Mouse (Mus musculus) c-Kit-positive CD71-negative TER-119-negative erythroid progenitor cells, embryonic 14.5 days (primary cell): ENCODE measurements at regions not wholly inside any gene's neighbourhood (a gene's known extent, or its start where the extent isn't known, plus 50 kb on each side); places are given as distances from the start of the nearest gene placed in this dataset.
"Not testable (repeated sequence)": the region's sequence is repeated elsewhere in the genome, so short reads cannot be mapped to it uniquely, and the experiment has no call there.

Experiments used
- DNase-seq: peaks from one replicate; pipeline ENCODE4 v3.0.0-alpha.2; 2013; ENCODE audit warnings: low read depth

- no peak for DNase-seq
These were observed 181.1 kb upstream of the Pmfbp1 start for GRCm38 (mm10) chr8:109312731-109313130.

- no peak for DNase-seq
These were observed 172.9 kb upstream of the Pmfbp1 start for GRCm38 (mm10) chr8:109320955-109321354.

GRCm38 (mm10) chr8:109323351-109323750 is 170.5 kb upstream of the Pmfbp1 start:
- DNase-seq: no peak

GRCm38 (mm10) chr8:109324241-109324640 is 169.6 kb upstream of the Pmfbp1 start:
- no peak for DNase-seq

DNA sequence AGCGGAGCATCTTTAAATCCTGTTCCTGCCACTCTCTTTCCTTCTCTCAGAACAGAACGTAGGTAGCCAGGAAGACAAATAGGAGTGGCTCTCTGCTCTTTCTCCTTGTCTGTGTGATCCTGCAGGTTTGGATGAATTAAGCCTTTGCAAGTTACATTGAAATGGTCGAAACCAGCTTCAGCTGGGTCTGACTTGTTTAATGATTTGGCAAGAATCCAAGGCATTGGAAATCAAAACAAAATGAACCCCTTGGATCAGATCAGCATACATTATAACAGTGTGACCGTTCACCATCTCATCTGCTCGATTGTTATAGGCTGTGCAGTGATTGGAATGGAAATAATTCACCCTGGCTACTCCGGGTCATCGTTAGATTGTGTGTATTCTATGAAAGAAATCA is 157.6 kb upstream of the Pmfbp1 start:
- DNase-seq: no peak

DNA sequence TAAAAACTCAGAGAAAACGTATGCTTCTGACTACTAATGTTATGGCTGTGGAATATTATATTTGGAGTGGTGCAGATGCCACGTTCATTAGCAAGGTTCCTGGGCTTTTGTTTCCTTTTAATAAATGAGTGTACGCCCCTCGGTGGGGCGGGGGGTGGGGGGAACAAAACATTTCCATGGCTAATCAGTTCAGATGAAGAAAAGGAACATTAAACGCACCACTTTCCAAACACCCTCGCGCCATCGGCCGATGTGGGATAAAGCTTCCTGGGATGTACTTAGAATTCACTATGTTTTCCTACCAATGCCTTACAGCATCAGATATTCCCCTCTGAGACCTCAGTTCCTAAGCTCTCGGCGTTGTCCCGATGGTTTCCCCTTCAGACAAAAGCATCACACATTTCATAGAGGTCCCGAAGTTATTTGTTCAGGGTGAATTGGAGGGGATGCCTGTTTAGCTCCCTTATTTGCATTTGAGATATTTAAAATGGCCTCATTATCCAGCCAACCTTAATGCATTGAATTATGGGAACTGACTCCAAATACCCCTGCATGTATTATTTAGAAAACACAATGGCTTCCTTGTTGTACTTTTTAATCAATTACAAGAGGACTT is 155.5 kb upstream of the Pmfbp1 start:
- DNase-seq: no peak

GRCm38 (mm10) chr8:109340647-109341046 is 153.2 kb upstream of the Pmfbp1 start:
- not testable (repeated sequence) for DNase-seq

DNA sequence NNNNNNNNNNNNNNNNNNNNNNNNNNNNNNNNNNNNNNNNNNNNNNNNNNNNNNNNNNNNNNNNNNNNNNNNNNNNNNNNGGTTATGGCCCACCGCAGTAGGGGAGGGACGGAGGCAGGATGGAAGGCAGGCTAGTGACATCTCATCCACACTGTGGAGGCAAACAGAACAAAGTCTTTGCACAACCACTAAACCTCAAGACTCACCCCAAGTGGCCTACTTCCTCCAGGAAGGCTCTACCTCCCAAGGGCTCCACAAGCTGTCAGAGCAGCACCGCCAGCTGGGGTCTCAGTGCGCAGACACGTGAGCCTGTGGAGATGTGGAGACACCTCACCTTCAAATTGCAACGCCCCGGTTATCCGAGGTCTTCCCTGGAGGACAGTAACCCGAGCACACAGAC is 138.7 kb upstream of the Pmfbp1 start:
- peak; percentile 8 for DNase-seq

- DNase-seq: no peak
These were observed 134.3 kb upstream of the Pmfbp1 start for GRCm38 (mm10) chr8:109359396-109360051.

DNA sequence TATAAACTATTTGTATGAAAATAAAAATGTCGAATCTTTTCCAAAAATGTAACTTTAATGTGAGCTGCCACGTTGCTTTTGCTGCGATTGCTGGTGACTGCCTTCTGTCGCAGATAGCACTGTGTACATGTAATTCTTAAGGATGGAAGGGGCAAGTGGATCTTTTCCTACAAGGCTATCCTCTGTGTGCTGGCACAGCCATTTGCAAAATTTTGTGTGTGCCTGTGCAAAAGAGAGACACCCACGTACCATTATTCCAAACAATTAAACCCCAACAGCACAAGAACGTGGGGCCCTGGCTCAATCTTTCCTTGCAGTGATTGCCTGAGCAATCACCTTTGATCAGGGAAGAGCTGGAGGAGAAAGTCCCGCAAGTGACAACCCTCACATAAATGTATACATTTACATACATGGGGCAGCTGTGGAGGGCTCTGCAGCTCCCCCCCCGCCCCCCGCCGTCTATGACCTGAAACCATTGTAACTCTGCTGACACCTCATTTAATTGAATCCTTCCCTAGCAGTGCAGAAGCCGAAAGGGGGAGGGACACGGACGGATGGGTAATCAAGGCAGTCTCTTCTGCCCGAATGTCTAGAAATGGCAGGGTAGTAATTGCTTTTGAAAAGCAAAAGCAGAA is 133.6 kb upstream of the Pmfbp1 start:
- DNase-seq: no peak

DNA sequence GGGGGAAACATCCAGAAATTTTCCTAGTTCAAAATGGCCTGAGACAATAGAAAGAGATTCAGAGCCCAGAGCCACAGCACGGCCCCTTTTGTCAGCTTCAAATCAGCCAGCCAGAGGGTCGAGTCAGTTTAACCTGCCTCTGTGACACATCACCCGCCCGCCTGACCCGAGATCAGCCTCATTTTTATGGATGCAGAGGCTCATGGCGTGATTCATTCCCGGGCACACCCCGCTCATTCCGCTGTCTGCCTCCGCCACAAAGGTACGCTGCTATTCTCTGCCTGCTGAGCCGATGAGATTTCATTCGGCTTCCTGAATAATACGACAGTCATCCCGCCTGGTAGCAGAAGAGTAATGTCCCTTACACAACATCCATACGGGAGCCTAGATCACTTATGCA is 132.9 kb upstream of the Pmfbp1 start:
- no peak for DNase-seq

- no peak for DNase-seq
These were observed 132.1 kb upstream of the Pmfbp1 start for GRCm38 (mm10) chr8:109361575-109362361.

GRCm38 (mm10) chr8:109363185-109363845 is 130.5 kb upstream of the Pmfbp1 start:
- DNase-seq: no peak

GRCm38 (mm10) chr8:109373977-109374376 is 119.8 kb upstream of the Pmfbp1 start:
- no peak for DNase-seq

GRCm38 (mm10) chr8:109384881-109385280 is 108.9 kb upstream of the Pmfbp1 start:
- no peak for DNase-seq

DNA sequence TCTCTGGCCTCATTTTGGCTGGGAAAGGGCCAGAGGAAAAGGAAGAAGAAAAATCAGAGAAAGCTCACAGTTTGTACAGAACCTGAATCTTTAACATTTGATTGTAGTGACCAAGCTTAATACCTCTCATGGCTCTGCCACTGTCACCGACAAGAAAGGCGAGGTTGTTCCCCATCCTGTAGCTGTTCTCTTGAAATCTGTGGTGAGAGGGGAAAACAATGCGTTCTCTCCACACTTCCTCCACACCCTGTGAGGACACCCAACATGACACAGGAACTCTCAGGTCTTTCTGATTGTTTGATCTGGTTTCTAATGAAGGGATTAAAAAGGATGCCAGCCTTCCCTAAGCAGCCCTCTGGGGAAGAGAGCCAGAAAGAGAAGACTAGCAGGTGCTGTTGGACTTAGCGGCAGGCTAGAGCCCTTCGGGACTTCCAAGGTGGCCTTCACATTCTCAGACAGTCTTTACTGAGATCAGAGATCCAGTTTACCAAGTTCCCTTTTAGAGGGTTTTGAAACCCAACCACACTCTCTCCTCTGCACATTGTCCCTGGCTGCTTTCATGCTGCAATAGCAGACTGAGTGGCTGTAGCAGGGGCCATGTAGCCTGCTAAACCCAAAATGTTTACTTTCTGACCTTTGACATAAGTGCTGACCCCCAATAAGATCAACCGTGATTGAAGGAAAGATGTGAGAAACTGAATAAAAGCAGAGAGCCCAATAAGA is 98.5 kb upstream of the Pmfbp1 start:
- no peak for DNase-seq

- DNase-seq: no peak
These were observed 94.2 kb upstream of the Pmfbp1 start for GRCm38 (mm10) chr8:109399616-109400015.

GRCm38 (mm10) chr8:109400192-109400591 is 93.6 kb upstream of the Pmfbp1 start:
- DNase-seq: no peak

GRCm38 (mm10) chr8:109407913-109408312 is 85.9 kb upstream of the Pmfbp1 start:
- DNase-seq: no peak

GRCm38 (mm10) chr8:109410531-109410930 is 83.3 kb upstream of the Pmfbp1 start:
- no peak for DNase-seq

GRCm38 (mm10) chr8:109413386-109413785 is 80.4 kb upstream of the Pmfbp1 start:
- DNase-seq: no peak
